Mouse (Mus musculus): ENCODE data around the gene Ap5s1. TPM values are rescaled to one million over a fixed set of nuclear protein-coding genes. Genes with fewer than 3 reads are reported as not detected.

Ap5s1 gene
- polyA plus RNA-seq, 1 experiment from 2014 or later: 34.7 TPM

DNA sequence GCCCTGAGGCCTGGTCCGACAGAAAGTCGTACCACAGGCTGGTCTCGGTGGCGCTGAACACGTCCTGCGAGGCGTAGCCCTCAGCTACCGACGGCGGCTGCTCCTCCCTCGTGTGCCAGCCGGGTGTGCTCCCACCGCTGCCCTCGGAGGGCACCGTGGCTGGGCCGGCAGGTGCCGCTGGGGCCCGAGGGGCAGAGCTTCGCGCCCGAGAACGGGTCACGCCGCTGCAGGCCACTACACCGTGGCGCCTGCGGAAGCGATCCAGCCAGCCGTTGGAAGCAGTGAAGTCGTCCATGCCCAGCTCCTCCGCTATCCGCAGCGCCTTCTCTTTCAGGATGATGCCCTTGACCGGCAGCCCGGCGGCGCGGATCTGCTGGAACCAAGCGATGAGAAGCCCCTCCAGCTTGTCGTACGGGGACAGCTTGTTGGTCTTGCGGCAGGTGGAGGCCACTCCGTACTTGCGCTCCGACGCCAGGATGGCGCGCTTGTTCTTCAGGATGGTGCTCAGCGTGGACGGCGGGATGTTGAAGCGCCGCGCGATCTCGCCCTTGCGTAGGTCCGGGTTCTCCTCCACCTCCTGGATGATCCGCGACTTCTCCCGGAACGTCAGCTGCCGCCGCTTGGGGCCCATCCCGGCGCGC is 27.5 kb upstream of the Ap5s1 start:
- Histone ChIP-seq H3K27ac (ENCODE audit: low read length) (peak overlapping the region; percentile 97), H3K9ac (ENCODE audit: low read depth, low read length) (peak overlapping the region; percentile 95), H3K9me3 (replicated peaks; ENCODE audit: control insufficient read depth, low read length, poor library complexity, severe bottlenecking) (no peaks in the 10 kb centered on the region), H3K4me2 (ENCODE audit: low read length) (peak overlapping the region; percentile 100), H3K4me3 (ENCODE audit: low read depth, low read length) (peak overlapping the region; percentile 91), H3K27me3 (ENCODE audit: control insufficient read depth, insufficient read depth, low read depth, low read length) (no peaks in the 10 kb centered on the region), H3K36me3 (ENCODE audit: control insufficient read depth, insufficient read depth, low read length) (no peaks in the 10 kb centered on the region), H3K4me1 (ENCODE audit: control insufficient read depth, insufficient read depth, low read length) (peaks cover 44% of the 10 kb centered on the region)
- peak; percentile 63 for ATAC-seq
- under 1% methylated on average over 61 of the region's 67 CpGs for WGBS

DNA sequence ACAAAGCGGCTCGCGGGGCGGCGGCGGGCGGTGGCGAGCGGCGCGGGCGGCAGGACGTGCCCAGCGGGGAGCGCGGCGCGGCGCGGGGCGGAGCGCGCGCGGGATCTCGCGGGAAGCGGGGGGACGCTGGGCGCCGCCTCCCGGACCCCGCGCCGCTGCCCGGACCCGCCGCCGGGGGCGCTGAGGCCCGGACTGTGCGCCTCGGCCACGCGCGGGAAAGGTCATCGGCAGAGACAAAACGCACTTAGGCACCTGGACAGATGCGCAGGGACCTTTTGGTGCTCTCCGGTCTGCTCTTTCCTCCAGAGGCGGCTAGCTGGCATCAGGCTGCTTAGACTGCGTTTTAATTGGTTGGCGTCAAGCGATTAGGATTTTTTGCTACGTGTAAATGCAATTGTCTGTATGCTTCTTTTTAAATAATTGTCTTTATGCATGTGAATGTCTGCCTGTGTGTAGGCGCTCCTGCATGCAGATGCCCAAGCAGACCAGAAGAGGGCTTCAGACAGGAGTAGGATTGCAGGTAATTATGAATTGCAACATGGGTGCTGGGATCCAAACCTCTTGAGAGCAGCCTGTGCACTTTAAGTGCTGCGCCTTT is 26.8 kb upstream of the Ap5s1 start, which contains the start of gene Cenpb:
TSS of gene Cenpb (minus strand) at position 78 of the 598 bp plus-strand sequence.
- Histone ChIP-seq H3K4me1 (ENCODE audit: control insufficient read depth, insufficient read depth, low read length) (peaks cover 38% of the 10 kb centered on the region), H3K9ac (ENCODE audit: low read depth, low read length) (peak within 1 kb of the TSS; percentile 95), H3K27me3 (ENCODE audit: control insufficient read depth, insufficient read depth, low read depth, low read length) (no peaks in the 10 kb centered on the region), H3K9me3 (replicated peaks; ENCODE audit: control insufficient read depth, low read length, poor library complexity, severe bottlenecking) (no peaks in the 10 kb centered on the region), H3K27ac (ENCODE audit: low read length) (peak within 1 kb of the TSS; percentile 97), H3K4me2 (ENCODE audit: low read length) (peak within 1 kb of the TSS; percentile 100), H3K4me3 (ENCODE audit: low read depth, low read length) (peak within 1 kb of the TSS; percentile 91), H3K36me3 (ENCODE audit: control insufficient read depth, insufficient read depth, low read length) (no peaks in the 10 kb centered on the region)
- peak; percentile 84 for ATAC-seq
- whole genome bisulfite sequencing: 3% methylated on average over 34 of the region's 57 CpGs

DNA sequence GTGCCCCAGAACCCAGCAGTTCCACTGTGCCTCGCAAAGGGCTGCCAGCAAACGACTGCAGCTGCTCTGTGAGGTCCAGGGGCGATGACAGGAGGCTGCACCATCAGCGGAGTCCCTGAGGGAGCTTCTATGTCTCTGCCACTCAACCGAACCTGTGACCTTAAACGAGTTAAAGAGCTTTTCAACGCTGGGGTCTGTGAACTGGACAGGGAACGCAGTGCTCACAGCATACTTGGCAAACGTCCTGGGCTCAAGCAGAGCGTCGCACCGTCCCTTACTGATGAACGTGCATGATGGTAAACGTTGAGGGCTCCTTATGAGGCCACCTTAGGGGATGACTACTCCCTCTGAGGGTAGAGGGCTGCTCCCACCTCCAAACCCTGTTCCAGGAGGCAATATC is 20.5 kb upstream of the Ap5s1 start:
- Histone ChIP-seq H3K4me3 (ENCODE audit: low read depth, low read length) (peak overlapping the region; percentile 62), H3K4me1 (ENCODE audit: control insufficient read depth, insufficient read depth, low read length) (peaks cover 19% of the 10 kb centered on the region), H3K9me3 (replicated peaks; ENCODE audit: control insufficient read depth, low read length, poor library complexity, severe bottlenecking) (no peaks in the 10 kb centered on the region), H3K36me3 (ENCODE audit: control insufficient read depth, insufficient read depth, low read length) (no peaks in the 10 kb centered on the region; the same call in 1 of the 2 replicates), H3K4me2 (ENCODE audit: low read length) (peak overlapping the region; percentile 86), H3K9ac (ENCODE audit: low read depth, low read length) (peak overlapping the region; percentile 75), H3K27ac (ENCODE audit: low read length) (0 out of 2 replicates have a peak overlapping the region, but pooled peaks have one; percentile 7), H3K27me3 (ENCODE audit: control insufficient read depth, insufficient read depth, low read depth, low read length) (no peaks in the 10 kb centered on the region)
- 2% methylated on average over 14 of the region's 14 CpGs for WGBS
- no peak; the same call in none of the 2 replicates for ATAC-seq

DNA sequence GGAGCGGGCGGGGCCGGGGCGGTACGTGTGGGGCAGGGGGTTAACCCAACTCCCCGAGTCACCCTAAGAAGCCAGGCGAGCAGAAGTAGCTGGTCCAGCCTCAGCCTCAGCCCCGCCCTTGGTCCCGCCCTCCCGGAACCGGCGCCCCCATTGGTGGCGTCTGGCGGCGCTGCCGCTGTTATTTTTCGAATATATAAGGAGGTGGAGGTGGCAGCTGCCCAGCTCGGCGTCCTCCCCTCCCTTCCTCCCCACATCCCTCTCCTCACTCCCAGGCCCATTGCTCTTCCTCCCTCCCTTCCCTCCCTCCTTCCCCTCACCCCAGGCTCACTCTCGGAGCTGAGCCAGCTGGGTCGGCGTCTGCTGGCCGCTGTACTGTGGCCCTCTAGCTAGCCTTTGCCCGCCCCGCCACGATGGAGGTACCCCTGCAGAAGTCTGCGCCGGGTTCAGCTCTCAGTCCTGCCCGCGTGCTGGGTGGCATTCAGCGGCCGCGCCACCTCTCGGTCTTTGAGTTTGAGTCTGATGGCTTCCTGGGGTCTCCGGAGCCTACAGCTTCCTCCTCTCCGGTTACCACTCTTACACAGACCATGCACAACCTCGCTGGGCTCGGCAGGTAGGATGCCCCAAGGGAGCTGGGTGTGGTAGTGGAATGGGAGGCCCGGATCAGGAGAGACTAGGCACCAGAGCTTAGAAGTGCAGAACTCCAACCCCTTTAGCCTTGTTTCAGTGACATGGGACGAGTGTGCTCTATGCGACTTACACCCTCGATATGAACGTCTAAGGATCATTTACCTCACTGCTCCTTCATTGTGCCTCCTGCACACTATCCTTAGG is 19.9 kb upstream of the Ap5s1 start, which contains the start of the genes Cdc25b and Spef1:
TSS of gene Cdc25b (plus strand) at position 179 of the 831 bp plus-strand sequence.
TSS of gene Spef1 (minus strand) at position 512 of the 831 bp plus-strand sequence.
- Histone ChIP-seq H3K36me3 (ENCODE audit: control insufficient read depth, insufficient read depth, low read length) (peaks cover 3% of the 10 kb centered on the region; the same call in 1 of the 2 replicates), H3K27me3 (ENCODE audit: control insufficient read depth, insufficient read depth, low read depth, low read length) (no peaks in the 10 kb centered on the region), H3K9ac (ENCODE audit: low read depth, low read length) (peak within 1 kb of the TSS; percentile 75), H3K4me1 (ENCODE audit: control insufficient read depth, insufficient read depth, low read length) (peaks cover 19% of the 10 kb centered on the region), H3K9me3 (replicated peaks; ENCODE audit: control insufficient read depth, low read length, poor library complexity, severe bottlenecking) (no peaks in the 10 kb centered on the region), H3K27ac (ENCODE audit: low read length) (peak within 1 kb of the TSS; percentile 53), H3K4me2 (ENCODE audit: low read length) (peak within 1 kb of the TSS; percentile 86), H3K4me3 (ENCODE audit: low read depth, low read length) (peak within 1 kb of the TSS; percentile 62)
- ATAC-seq: peak; percentile 88
- under 1% methylated on average over 41 of the region's 43 CpGs for WGBS

DNA sequence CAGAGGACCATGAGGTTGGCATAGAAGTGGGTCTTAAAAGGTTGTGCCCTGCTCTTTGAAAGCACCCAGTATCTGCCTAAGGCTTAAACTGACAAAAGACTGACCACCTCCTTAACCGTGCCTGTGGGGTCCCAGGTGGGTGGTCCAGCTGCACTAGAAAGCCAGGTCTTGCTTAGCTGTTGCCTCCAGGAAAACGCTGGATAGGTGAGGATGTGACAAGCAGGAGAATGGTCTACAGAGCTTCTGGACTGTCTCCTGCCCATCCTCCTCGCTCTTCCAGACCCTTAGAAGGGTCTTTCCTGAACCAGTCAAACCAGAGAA is 19.3 kb upstream of the Ap5s1 start:
- Histone ChIP-seq H3K27me3 (ENCODE audit: control insufficient read depth, insufficient read depth, low read depth, low read length) (no peaks in the 10 kb centered on the region), H3K9me3 (replicated peaks; ENCODE audit: control insufficient read depth, low read length, poor library complexity, severe bottlenecking) (no peaks in the 10 kb centered on the region), H3K36me3 (ENCODE audit: control insufficient read depth, insufficient read depth, low read length) (peaks cover 3% of the 10 kb centered on the region; the same call in 1 of the 2 replicates), H3K4me3 (ENCODE audit: low read depth, low read length) (peak overlapping the region; percentile 62), H3K4me1 (ENCODE audit: control insufficient read depth, insufficient read depth, low read length) (peaks cover 19% of the 10 kb centered on the region), H3K27ac (ENCODE audit: low read length) (no peak overlapping the region), H3K9ac (ENCODE audit: low read depth, low read length) (peak overlapping the region; percentile 75), H3K4me2 (ENCODE audit: low read length) (peak overlapping the region; percentile 86)
- ATAC-seq: no peak
- WGBS: 16% methylated on average over 3 of the region's 3 CpGs

DNA sequence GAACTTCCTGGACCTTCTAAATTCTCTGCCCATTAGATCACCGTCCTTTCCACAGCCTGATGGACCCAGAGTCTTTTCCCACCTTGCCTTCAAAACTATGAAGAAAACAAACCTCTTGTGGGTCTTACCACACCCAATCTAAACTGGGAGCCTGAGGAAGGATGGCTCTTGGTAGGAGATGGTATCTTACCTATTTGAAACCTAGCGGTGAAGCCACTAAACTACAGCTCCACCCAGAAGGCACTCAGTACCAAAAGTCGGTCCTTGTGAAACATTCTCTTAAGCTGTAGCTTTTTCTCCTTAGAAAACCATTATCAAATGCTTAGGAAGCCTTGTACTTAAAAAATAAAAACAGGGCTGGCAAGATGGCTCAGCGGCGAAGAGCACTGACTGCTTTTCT is 18.6 kb upstream of the Ap5s1 start:
- Histone ChIP-seq H3K4me1 (ENCODE audit: control insufficient read depth, insufficient read depth, low read length) (peaks cover 19% of the 10 kb centered on the region), H3K4me2 (ENCODE audit: low read length) (no peak overlapping the region)

DNA sequence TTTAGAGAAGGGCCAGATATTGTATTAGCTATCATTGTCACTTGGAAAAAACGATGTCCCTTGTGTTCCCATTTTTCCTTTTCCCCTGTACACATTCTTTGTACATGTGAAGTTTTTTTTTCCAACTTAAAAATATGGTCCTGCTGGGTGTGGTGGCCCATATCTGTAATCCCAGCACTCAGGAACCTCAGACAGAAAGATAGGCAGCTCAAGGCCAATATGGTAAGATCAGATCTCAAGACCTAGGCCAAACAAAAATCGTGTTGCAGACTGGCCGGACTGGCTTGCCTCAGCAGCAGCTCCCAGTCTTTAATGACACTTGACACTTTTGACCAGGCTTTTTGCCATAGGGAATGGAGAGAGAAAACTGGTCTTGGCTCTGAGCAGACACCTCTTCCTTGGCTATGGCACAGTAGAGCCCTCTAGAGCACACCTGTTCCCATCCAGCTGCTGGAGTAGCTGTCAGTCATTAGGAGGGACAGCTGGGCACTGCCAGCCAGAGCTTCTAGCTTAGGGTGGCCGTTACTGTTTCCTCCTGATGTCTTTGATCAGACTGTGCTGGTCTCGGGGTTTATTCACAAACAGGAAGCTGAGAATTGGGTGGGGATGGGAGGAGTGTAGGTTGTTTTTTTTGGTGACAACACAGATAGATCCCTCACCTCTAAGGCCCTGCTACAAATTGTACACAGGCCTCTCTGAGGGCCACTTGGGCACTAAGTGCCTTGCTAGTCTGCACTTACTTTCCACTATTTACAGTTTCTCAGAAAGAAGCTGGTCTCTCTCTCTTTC is 17.2 kb upstream of the Ap5s1 start:
- Histone ChIP-seq H3K4me2 (ENCODE audit: low read length) (no peak overlapping the region), H3K9me3 (replicated peaks; ENCODE audit: control insufficient read depth, low read length, poor library complexity, severe bottlenecking) (no peaks in the 10 kb centered on the region), H3K4me1 (ENCODE audit: control insufficient read depth, insufficient read depth, low read length) (peaks cover 19% of the 10 kb centered on the region), H3K36me3 (ENCODE audit: control insufficient read depth, insufficient read depth, low read length) (peaks cover 7% of the 10 kb centered on the region; the same call in 1 of the 2 replicates), H3K27ac (ENCODE audit: low read length) (no peak overlapping the region), H3K4me3 (ENCODE audit: low read depth, low read length) (no peak overlapping the region), H3K9ac (ENCODE audit: low read depth, low read length) (no peak overlapping the region), H3K27me3 (ENCODE audit: control insufficient read depth, insufficient read depth, low read depth, low read length) (no peaks in the 10 kb centered on the region)
- no peak for ATAC-seq
- WGBS: 34% methylated on average over 5 of the region's 5 CpGs

More for the DNA sequence above, 18.6 kb upstream of the Ap5s1 start:
- Histone ChIP-seq H3K36me3 (ENCODE audit: control insufficient read depth, insufficient read depth, low read length) (peaks cover 7% of the 10 kb centered on the region; the same call in 1 of the 2 replicates), H3K9ac (ENCODE audit: low read depth, low read length) (no peak overlapping the region), H3K4me3 (ENCODE audit: low read depth, low read length) (no peak overlapping the region), H3K27me3 (ENCODE audit: control insufficient read depth, insufficient read depth, low read depth, low read length) (no peaks in the 10 kb centered on the region), H3K9me3 (replicated peaks; ENCODE audit: control insufficient read depth, low read length, poor library complexity, severe bottlenecking) (no peaks in the 10 kb centered on the region), H3K27ac (ENCODE audit: low read length) (no peak overlapping the region)
- no peak for ATAC-seq
- WGBS: 95% methylated on average over 5 of the region's 5 CpGs

DNA sequence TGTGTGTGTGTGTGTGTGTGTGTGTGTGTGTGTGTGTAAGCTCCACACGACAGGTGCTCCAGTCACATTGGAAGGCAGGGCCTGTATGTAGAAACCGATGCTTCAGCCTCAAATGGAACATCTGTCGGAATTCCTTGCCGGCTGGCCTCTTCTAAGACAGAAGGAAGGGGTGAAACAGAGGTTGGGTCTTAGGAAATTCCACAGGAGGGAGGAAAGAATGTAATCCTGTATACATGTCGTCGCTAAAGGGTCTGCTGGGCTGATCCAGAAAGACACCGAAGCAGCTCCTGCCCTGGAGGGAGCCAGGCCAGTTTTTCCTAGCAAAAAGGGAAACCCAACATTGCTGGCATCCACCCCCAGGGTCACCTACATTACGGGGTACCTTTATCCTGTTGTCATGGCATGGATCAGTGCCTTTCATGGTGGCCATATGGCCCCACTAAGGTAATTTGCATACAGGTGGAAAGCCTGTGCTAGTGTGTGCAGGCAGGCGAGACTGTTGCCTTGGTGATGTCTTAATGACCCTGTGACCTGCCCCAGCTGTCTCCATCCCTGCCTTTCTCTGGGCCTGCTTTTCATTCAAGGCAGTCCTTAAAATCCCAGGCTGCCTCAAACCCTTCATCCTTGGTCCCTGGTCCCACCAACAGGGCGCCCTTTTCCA is 16.4 kb upstream of the Ap5s1 start:
- H3K27me3 ChIP-seq (ENCODE audit: control insufficient read depth, insufficient read depth, low read depth, low read length): no peaks in the 10 kb centered on the region
- no peak overlapping the region for H3K27ac ChIP-seq (ENCODE audit: low read length)
- no peak overlapping the region for H3K4me2 ChIP-seq (ENCODE audit: low read length)
- WGBS: 5% methylated on average over 10 of the region's 10 CpGs
- no peak overlapping the region; the same call in 1 of the 2 replicates for H3K9ac ChIP-seq (ENCODE audit: low read depth, low read length)
- no peak overlapping the region for H3K4me3 ChIP-seq (ENCODE audit: low read depth, low read length)
- no peaks in the 10 kb centered on the region for H3K9me3 ChIP-seq (replicated peaks; ENCODE audit: control insufficient read depth, low read length, poor library complexity, severe bottlenecking)
- peaks cover 7% of the 10 kb centered on the region; the same call in 1 of the 2 replicates for H3K36me3 ChIP-seq (ENCODE audit: control insufficient read depth, insufficient read depth, low read length)
- H3K4me1 ChIP-seq (ENCODE audit: control insufficient read depth, insufficient read depth, low read length): peaks cover 19% of the 10 kb centered on the region
- no peak for ATAC-seq

Data from midbrain, embryonic 16.5 days (tissue).